Mouse (Mus musculus) kidney, postnatal 14 days (tissue): Measurements from ENCODE around the gene Gm8356.
"Not testable (repeated sequence)": the region's sequence is repeated elsewhere in the genome, so short reads cannot be mapped to it uniquely, and the experiment has no call there.

Experiments used
- DNase-seq: peaks from one replicate; pipeline ENCODE4 v3.0.0; 2022; ENCODE audit warnings: mixed read lengths

The Gm8356 gene

GRCm38 (mm10) chr14:6537190-6537589, at the start of gene Gm8356:
Gene Gm8356 (minus strand): TSS chr14:6537290.
- not testable (repeated sequence) for DNase-seq

DNA sequence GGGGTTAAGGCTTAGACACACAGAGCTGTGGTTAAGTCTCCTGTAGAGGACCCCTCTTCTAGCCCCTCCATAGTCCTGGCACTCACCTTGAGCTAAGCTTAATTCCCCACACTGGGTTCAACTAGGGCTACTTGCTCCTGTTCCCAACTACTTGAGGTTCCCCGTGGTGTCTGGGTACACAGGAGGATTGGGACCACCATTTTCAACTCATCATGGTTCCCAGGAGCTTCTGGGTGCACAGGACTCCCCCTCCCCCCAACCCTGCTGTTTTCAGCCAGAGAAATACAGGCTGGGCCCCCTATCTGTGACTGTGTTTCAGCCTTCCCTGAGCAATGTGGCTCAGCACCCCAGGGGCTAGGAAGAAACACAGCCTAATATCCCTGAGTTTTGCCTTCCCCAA, 50.8 kb downstream of the Gm8356 start:
- not testable (repeated sequence) for DNase-seq

DNA sequence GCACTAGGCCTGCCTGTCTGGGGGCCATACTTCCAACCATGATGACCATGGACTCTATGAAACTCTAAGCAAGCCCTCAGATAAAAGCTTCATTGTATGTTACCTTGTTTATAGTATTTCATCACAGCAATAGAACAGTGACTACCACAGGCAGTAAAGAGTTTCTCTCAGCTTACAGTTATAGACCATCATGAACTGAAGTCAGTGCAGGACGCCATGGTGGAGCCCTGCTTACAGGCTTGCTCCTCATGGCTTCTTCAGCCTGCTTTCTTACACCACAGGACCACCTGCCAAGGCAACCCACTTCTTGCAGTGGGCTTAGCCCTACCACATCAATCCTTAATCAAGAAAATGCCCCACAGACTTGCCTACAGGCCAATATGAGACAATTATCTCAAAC, 51.5 kb downstream of the Gm8356 start:
- not testable (repeated sequence) for DNase-seq

GRCm38 (mm10) chr14:6482126-6482525, 55.0 kb downstream of the Gm8356 start:
- DNase-seq, result not testable (repeated sequence)
